ENCODE assay signal across 8 mouse cellular contexts in the genomic region with DNA sequence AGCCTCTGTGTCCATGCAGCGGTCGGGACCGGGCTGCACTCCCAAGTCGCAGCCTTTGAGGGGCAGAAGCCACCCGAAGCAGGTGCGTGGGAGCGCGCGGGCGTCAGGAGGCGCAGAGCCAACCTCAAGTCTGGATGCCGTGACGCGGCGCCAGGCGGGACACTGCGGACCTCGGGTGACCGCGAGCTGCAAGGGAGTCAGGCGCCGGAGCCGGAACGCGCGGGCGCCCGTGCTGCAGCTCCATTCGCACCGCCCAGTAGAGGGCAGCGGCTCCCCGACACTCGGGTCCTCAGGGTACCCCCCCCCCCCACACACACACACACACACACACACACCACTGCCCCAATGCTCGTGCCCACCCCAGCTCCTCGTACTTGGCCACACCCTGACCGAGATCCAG. TPM values are rescaled to one million over a fixed set of nuclear protein-coding genes. Genes with fewer than 3 reads are reported as not detected.
DNase-seq lines count a peak whose midpoint lies in the region; ATAC-seq lines count a peak whose summit lies in the region.

No protein-coding gene starts in this region.

- peaks cover 27% of the 10 kb centered on the region for H3K4me1 ChIP-seq in forebrain, embryonic 16.5 days (replicated peaks; ENCODE audit: control insufficient read depth, insufficient read depth, low read length)
- peaks cover 4% of the 10 kb centered on the region for H3K4me1 ChIP-seq in lung, embryonic 16.5 days (replicated peaks; ENCODE audit: control insufficient read depth, insufficient read depth, low read length)

- H3K27me3 ChIP-seq in forebrain, embryonic 16.5 days (replicated peaks; ENCODE audit: control insufficient read depth, insufficient read depth, low read length): peaks cover 25% of the 10 kb centered on the region
- peaks cover 17% of the 10 kb centered on the region for H3K27me3 ChIP-seq in lung, embryonic 16.5 days (ENCODE audit: control insufficient read depth, insufficient read depth, low read depth, low read length)

- WGBS in forebrain, embryonic 16.5 days: 0% methylated on average over 30 of the region's 36 CpGs
- under 1% methylated on average over 25 of the region's 36 CpGs for WGBS in lung, embryonic 16.5 days

- peak; percentile 29 for ATAC-seq in CD4-positive, CD25-positive, alpha-beta regulatory T cell, adult 4 months
- peak; percentile 49; the same call in 1 of the 2 replicates for ATAC-seq in cerebellum, adult (ENCODE audit: insufficient number of reproducible peaks, low FRiP score, low TSS enrichment)
- no peak for ATAC-seq in forebrain, embryonic 16.5 days
- peak; percentile 21 for ATAC-seq in lung, embryonic 16.5 days (ENCODE audit: low read depth)

- peak overlapping the region; percentile 50 for H3K9ac ChIP-seq in forebrain, embryonic 16.5 days (replicated peaks; ENCODE audit: low read depth, low read length)
- H3K9ac ChIP-seq in lung, embryonic 16.5 days (ENCODE audit: low read length): peak overlapping the region; percentile 71

- no peak overlapping the region for H3K27ac ChIP-seq in forebrain, embryonic 16.5 days (ENCODE audit: low read length)
- no peak overlapping the region for H3K27ac ChIP-seq in lung, embryonic 16.5 days (ENCODE audit: low read length)

- intact Hi-C loops in heart, postnatal 36 days (cut with DNase I): loop anchor here (2.0 to 5.0 kb wide), 6 partner anchors 96 to 371 kb away; a partner anchor contains a TSS

- peak; percentile 82 to 86 for DNase-seq in heart, postnatal 36 days
- DNase-seq in layer of hippocampus, adult 9-11 months: peak; percentile 37
- peak; percentile 44 for DNase-seq in ovary, adult 18-20 months (ENCODE audit: low spot score)
- DNase-seq in thymus, postnatal 0 days (ENCODE audit: low spot score): peak; percentile 78

- H3K4me3 ChIP-seq in forebrain, embryonic 16.5 days (replicated peaks; ENCODE audit: low read length): peak overlapping the region; percentile 99
- H3K4me3 ChIP-seq in lung, embryonic 16.5 days (ENCODE audit: low read length): peak overlapping the region; percentile 98

- no peaks in the 10 kb centered on the region for H3K9me3 ChIP-seq in forebrain, embryonic 16.5 days (ENCODE audit: control insufficient read depth, low read length)
- no peaks in the 10 kb centered on the region for H3K9me3 ChIP-seq in lung, embryonic 16.5 days (ENCODE audit: control insufficient read depth, low read length)

- H3K36me3 ChIP-seq in forebrain, embryonic 16.5 days (ENCODE audit: control insufficient read depth, insufficient read depth): no peaks in the 10 kb centered on the region
- H3K36me3 ChIP-seq in lung, embryonic 16.5 days (ENCODE audit: control insufficient read depth, insufficient read depth, low read length): no peaks in the 10 kb centered on the region

- peak overlapping the region; percentile 97 for H3K4me2 ChIP-seq in forebrain, embryonic 16.5 days (ENCODE audit: low read length)
- peak overlapping the region; percentile 99 for H3K4me2 ChIP-seq in lung, embryonic 16.5 days (ENCODE audit: low read depth, low read length)

RNA-seq across cellular contexts. Expression of a gene that starts 1.5 kb away (rescaled TPM):
- polyA plus RNA-seq in CD4-positive, CD25-positive, alpha-beta regulatory T cell, adult 4 months (2017; shearing (Covaris generic)): 10 to 100 TPM; 48.1 to 69.0 TPM
- 138 and 141 TPM in 2 replicates for polyA plus RNA-seq in forebrain, embryonic 16.5 days (2015; fragmentation: Nextera tagmentation; extraction: Ambion mirVana)
- 10 to 100 TPM; 93.1 to 99.6 TPM for total RNA-seq in heart, postnatal 36 days (2021)
- 113 and 117 TPM in 2 replicates for polyA plus RNA-seq in lung, embryonic 16.5 days (2015; fragmentation: Nextera tagmentation; extraction: Ambion mirVana)
- polyA plus RNA-seq in thymus, postnatal 0 days (2015; fragmentation: Nextera tagmentation; extraction: Ambion mirVana): 113 and 126 TPM in 2 replicates
